Mouse (Mus musculus): ENCODE results near the gene Plpp1. TPM values are rescaled to one million over a fixed set of nuclear protein-coding genes. Genes with fewer than 3 reads are reported as not detected.

Gene Plpp1
- 253 and 443 TPM in 2 replicates for polyA plus RNA-seq (2015; fragmentation: Nextera tagmentation; extraction: Ambion mirVana)

DNA sequence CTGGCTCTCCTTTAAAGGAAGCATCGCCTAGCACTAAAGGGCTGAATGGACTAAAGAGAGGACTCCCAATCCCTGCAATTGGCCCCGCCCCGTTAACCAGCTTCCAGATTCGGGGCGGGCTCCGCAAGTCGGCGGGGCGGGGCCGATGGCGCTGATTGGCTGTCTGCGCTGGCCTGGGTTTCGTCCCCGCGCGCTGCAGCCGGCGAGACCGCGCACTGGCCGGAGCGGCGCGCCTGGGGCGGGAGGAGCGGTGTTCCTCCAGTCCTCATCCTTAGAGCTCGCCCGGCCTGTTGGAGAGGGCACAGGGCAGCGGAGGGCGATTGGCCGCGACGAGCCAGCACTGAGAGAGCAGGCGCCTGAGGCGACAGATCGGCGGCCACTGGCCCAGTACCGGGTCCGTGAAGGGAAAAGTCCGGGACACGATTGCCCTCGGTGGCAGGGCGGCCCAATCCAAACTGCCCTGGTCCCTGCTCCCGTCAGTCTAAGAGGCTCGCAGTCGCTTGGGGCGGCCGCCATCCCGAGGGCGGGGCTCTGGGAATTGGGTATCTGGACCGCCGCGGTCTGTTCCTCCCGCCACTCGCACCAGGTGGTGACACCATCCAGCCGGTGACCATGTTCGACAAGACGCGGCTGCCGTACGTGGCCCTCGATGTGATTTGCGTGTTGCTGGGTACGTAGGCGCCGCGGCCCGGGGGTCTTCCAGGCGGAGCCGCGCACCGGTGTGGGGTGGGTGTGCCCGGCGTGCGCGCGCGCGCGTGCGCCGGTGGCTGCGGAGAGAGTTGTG is at the start of gene Plpp1:
Gene Plpp1, plus strand, starts transcription at position 196 of the 784 bp plus-strand sequence.

Other genes starting within 250 kb of the Plpp1 start
- 0.39 and 0.62 TPM in 2 replicates for gene Il31ra, start 206.4 kb upstream of the Plpp1 start, polyA plus RNA-seq (2015; fragmentation: Nextera tagmentation; extraction: Ambion mirVana)
- gene Ddx4, start 148.3 kb upstream of the Plpp1 start, polyA plus RNA-seq (2015; fragmentation: Nextera tagmentation; extraction: Ambion mirVana) = 0.63 and 0.85 TPM in 2 replicates
- 14.9 and 26.4 TPM in 2 replicates for gene Slc38a9, start 140.0 kb upstream of the Plpp1 start, polyA plus RNA-seq (2015; fragmentation: Nextera tagmentation; extraction: Ambion mirVana)
- gene Mtrex, start 126.6 kb downstream of the Plpp1 start, polyA plus RNA-seq (2015; fragmentation: Nextera tagmentation; extraction: Ambion mirVana) = 36.2 and 49.1 TPM in 2 replicates
- 9.1 and 15.8 TPM in 2 replicates for gene Dhx29, start 126.7 kb downstream of the Plpp1 start, polyA plus RNA-seq (2015; fragmentation: Nextera tagmentation; extraction: Ambion mirVana)
- 0.60 and 1.8 TPM in 2 replicates for gene Ccno, start 187.0 kb downstream of the Plpp1 start, polyA plus RNA-seq (2015; fragmentation: Nextera tagmentation; extraction: Ambion mirVana)
- not detected in 2 replicates for gene Mcidas, start 193.1 kb downstream of the Plpp1 start, polyA plus RNA-seq (2015; fragmentation: Nextera tagmentation; extraction: Ambion mirVana)
- gene Cdc20b, start 234.3 kb downstream of the Plpp1 start, polyA plus RNA-seq (2015; fragmentation: Nextera tagmentation; extraction: Ambion mirVana) = 0.11 TPM in 1 of 2 replicates, not detected in the other
- 234 and 411 TPM in 2 replicates for gene Gpx8, start 245.6 kb downstream of the Plpp1 start, polyA plus RNA-seq (2015; fragmentation: Nextera tagmentation; extraction: Ambion mirVana)